Mouse (Mus musculus) erythroblast, embryonic 14.5 days (primary cell): ENCODE data around the gene Arl9.

Experiments
- GATA1 ChIP-seq: IDR thresholded peaks from 2 replicates; pipeline ENCODE4 v1.6.1; 2012; ENCODE audit warnings: low read length, inconsistent platforms, mixed read lengths
- TAL1 ChIP-seq: IDR thresholded peaks from 3 replicates; pipeline ENCODE4 v1.6.1; 2012; ENCODE audit warnings: low read length, inconsistent platforms, mixed read lengths

- TF ChIP-seq GATA1 = no peak
- TF ChIP-seq TAL1 = no peak
These were observed 41.3 kb upstream of the Arl9 start for GRCm38 (mm10) chr5:76962545-76962944.
